Mouse (Mus musculus): ENCODE measurements around the gene Wars. TPM values are rescaled to one million over a fixed set of nuclear protein-coding genes. Genes with fewer than 3 reads are reported as not detected.

Gene Wars
- total RNA-seq (2021) = 50.3 and 56.5 TPM in 2 replicates
- long read RNA-seq, experiment 1, transcript Wars-201 (10 exons, 2,831 nt) = major isoform, 123 of 149 reads
- long read RNA-seq, experiment 1, partial matches to known transcripts = 11 of 149 reads
- long read RNA-seq, experiment 1, other reads (novel, unspliced or antisense) = 15 of 149 reads
- long read RNA-seq, experiment 2, transcript Wars-201 (10 exons, 2,831 nt) = major isoform, 67 of 84 reads
- long read RNA-seq, experiment 2, partial matches to known transcripts = 3 of 84 reads
- long read RNA-seq, experiment 2, other reads (novel, unspliced or antisense) = 12 of 84 reads

GRCm38 (mm10) chr12:108893715-108894431, at the start of gene Wars:
Wars (minus strand) TSS chr12:108894174.
- DNase-seq = peak; percentile 98

GRCm38 (mm10) chr12:108942203-108942923, 48.4 kb upstream of the Wars start:
- DNase-seq = peak; percentile 42

GRCm38 (mm10) chr12:108941282-108941681, 47.3 kb upstream of the Wars start:
- DNase-seq = no peak

- no peak for DNase-seq
Observed at GRCm38 (mm10) chr12:108940255-108940654, 46.3 kb upstream of the Wars start.

GRCm38 (mm10) chr12:108939317-108939716, 45.3 kb upstream of the Wars start:
- no peak for DNase-seq

- DNase-seq = no peak
Observed at GRCm38 (mm10) chr12:108938844-108939243, 44.9 kb upstream of the Wars start.

GRCm38 (mm10) chr12:108937506-108937905, 43.5 kb upstream of the Wars start:
- DNase-seq = no peak

GRCm38 (mm10) chr12:108936834-108937233, 42.9 kb upstream of the Wars start:
- DNase-seq = no peak

GRCm38 (mm10) chr12:108934231-108934630, 40.3 kb upstream of the Wars start:
- DNase-seq = no peak

- DNase-seq = no peak
Observed at GRCm38 (mm10) chr12:108932113-108932512, 38.1 kb upstream of the Wars start.

GRCm38 (mm10) chr12:108931341-108932053, 37.5 kb upstream of the Wars start:
- DNase-seq = no peak

- no peak for DNase-seq
Observed at GRCm38 (mm10) chr12:108929475-108929874, 35.5 kb upstream of the Wars start.

GRCm38 (mm10) chr12:108928249-108928648, 34.3 kb upstream of the Wars start:
- DNase-seq = no peak

- no peak for DNase-seq
Observed at GRCm38 (mm10) chr12:108926606-108927111, 32.7 kb upstream of the Wars start.

- no peak for DNase-seq
Observed at GRCm38 (mm10) chr12:108918753-108919152, 24.8 kb upstream of the Wars start.

GRCm38 (mm10) chr12:108917509-108917908, 23.5 kb upstream of the Wars start:
- no peak for DNase-seq

GRCm38 (mm10) chr12:108916447-108917042, 22.6 kb upstream of the Wars start:
- DNase-seq = peak; percentile 47

GRCm38 (mm10) chr12:108915893-108916292, 21.9 kb upstream of the Wars start:
- DNase-seq = peak; percentile 45

GRCm38 (mm10) chr12:108914709-108915340, 20.9 kb upstream of the Wars start:
- DNase-seq = no peak

- DNase-seq = no peak
Observed at GRCm38 (mm10) chr12:108914198-108914597, 20.2 kb upstream of the Wars start.

- no peak for DNase-seq
Observed at GRCm38 (mm10) chr12:108912442-108912841, 18.5 kb upstream of the Wars start.

All from adrenal gland, postnatal 14 days (tissue).